Mouse (Mus musculus) ovary, adult 18-20 months (tissue): ENCODE data around the gene 9530068E07Rik.

ENCODE experiments used
- DNase-seq: peaks from one replicate; pipeline ENCODE4 v3.0.0; 2022; ENCODE audit warnings: low spot score, mixed read lengths

9530068E07Rik gene

GRCm38 (mm10) chr11:52421053-52421778, 25.0 kb downstream of the 9530068E07Rik start:
- no peak for DNase-seq

DNA sequence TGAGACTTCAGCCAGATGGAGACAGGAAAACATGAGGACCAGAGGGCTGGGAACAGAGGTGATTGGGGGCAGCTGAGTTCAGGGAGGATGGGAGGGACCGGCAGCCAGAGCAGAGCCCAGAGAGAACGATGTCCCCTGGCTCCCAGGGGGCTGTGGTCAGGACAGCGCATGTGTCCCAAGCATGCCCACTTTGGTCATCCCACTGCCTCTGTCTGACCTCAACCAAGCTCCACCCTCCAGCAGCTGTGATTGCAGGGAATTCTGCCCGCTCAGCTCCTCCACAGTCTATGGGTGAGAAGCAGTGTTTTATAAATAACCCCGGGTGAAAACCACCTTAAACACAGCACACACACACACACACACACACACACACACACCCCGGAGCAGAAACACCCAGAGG, 33.2 kb downstream of the 9530068E07Rik start:
- DNase-seq: no peak

DNA sequence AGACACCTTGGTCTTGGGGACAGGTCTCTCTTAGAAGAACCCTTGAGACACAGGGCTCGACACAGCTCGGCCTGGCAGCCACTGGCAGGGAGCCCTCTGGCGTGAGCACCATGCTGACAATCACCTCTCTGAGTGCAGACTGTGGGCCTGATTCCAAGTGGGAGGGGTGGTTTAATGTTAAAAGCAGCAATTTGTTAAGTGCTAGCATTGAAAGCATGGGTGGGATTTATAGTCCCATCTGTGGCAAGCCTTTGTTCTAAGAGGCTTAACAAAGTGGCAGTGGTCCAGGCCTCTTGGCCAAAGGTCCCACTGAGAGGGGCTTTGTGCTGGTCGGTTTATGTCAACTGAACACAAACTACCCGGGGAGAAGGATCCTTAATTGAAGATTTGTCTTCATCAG, 35.4 kb downstream of the 9530068E07Rik start:
- no peak for DNase-seq

GRCm38 (mm10) chr11:52432148-52432547, 35.9 kb downstream of the 9530068E07Rik start:
- no peak for DNase-seq

- no peak for DNase-seq
These were observed 37.0 kb downstream of the 9530068E07Rik start for GRCm38 (mm10) chr11:52433076-52433796.

DNA sequence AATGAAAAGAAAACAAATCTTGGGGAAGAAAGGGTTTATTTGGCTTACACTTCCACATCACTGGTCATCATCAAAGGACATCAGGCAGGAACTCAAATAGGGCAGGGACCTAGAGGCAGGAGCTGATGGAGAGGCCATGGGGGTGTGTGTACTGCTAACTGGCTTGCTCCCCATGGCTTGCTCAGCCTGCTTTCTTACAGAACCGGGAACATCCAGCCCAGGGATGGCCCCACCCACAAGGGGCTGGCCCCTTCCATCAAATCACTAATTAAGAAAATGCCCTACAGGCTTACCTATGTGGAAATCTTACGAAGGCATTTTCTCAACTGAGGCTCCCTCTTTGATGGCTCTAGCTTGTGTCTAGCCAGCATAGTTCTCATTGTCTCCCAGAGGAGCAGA, 37.6 kb downstream of the 9530068E07Rik start:
- DNase-seq: no peak

GRCm38 (mm10) chr11:52435466-52435865, 39.2 kb downstream of the 9530068E07Rik start:
- DNase-seq: no peak

- no peak for DNase-seq
These were observed 40.9 kb downstream of the 9530068E07Rik start for GRCm38 (mm10) chr11:52437123-52437522.

GRCm38 (mm10) chr11:52441096-52441495, 44.9 kb downstream of the 9530068E07Rik start:
- no peak for DNase-seq

DNA sequence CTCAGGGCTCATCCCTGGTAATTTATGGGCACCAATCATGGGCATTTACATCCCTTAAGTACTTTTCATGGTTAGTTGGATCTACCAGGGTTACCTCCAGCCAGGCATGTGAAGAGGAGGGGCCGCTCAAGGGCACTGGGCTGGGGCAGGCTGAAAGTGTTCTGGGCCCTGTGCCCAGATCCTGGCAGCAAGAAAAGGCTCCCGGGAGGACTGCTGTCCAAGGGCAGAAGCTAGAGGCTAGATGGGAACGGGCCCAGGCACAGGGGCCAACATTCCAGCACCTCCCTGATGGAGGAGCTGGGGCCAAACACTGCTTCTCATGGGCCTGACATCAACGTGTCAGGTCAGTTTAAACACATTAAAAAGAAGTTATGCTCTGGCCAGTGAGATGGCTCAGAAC, 51.0 kb downstream of the 9530068E07Rik start:
- peak; percentile 87 for DNase-seq

- DNase-seq: no peak
These were observed 52.8 kb downstream of the 9530068E07Rik start for GRCm38 (mm10) chr11:52449004-52449403.

DNA sequence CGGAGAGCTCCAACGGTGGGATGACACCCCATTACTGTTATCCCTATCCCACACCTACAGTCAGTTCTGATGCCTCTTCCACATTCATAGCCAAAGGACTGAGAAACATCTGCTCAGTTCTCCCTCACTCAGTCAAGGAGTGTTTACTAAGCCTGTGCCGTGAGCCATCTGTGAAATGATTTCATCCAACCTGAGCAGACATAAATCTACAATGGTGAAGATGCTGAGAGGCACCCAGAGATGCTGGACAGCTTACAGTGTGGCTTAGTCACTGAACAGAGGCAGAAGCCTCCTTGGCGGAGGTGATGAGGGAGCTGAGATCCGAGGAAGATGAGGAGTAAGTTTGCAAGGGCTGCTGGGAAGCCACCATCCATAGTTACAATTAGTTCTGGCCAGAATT, 62.1 kb downstream of the 9530068E07Rik start:
- no peak for DNase-seq
